Mouse (Mus musculus): ENCODE results near the gene Mapk12. TPM values are rescaled to one million over a fixed set of nuclear protein-coding genes. Genes with fewer than 3 reads are reported as not detected.

The Mapk12 gene
- total and polyA plus RNA-seq, 2 experiments from 2014 or later, result 18.9 to 55.2 TPM

GRCm38 (mm10) chr15:89173906-89174214 lies 33.4 kb upstream of the Mapk12 start:
- Histone ChIP-seq H3K4me2 (ENCODE audit: low read depth, low read length) (peak overlapping the region; percentile 93), H3K27me3 (ENCODE audit: control insufficient read depth, insufficient read depth, low read length) (no peaks in the 10 kb centered on the region), H3K27ac (ENCODE audit: low read depth) (0 out of 2 replicates have a peak overlapping the region, but pooled peaks have one; percentile 65), H3K4me1 (ENCODE audit: control insufficient read depth, insufficient read depth) (peaks cover 89% of the 10 kb centered on the region), H3K4me3 (ENCODE audit: low read depth, low read length) (peak overlapping the region; percentile 62), H3K36me3 (replicated peaks; ENCODE audit: control insufficient read depth, insufficient read depth, low read length) (no peaks in the 10 kb centered on the region), H3K9me3 (replicated peaks; ENCODE audit: control insufficient read depth, low read length) (no peaks in the 10 kb centered on the region), H3K9ac (replicated peaks; ENCODE audit: low read depth, low read length) (peak overlapping the region; percentile 64)
- ATAC-seq (ENCODE audit: insufficient read depth, low read depth) (no peak), DNase-seq (ENCODE audit: low spot score) (no peak)
- WGBS, result 4% methylated on average over 15 of the region's 15 CpGs
- TF ChIP-seq EP300 (IDR thresholded peaks at IDR 0.05; ENCODE audit: low read depth), result no peak

- Histone ChIP-seq H3K36me3 (replicated peaks; ENCODE audit: control insufficient read depth, insufficient read depth, low read length) (no peaks in the 10 kb centered on the region), H3K4me3 (ENCODE audit: low read depth, low read length) (peak overlapping the region; percentile 62), H3K4me1 (ENCODE audit: control insufficient read depth, insufficient read depth) (peaks cover 88% of the 10 kb centered on the region), H3K4me2 (ENCODE audit: low read depth, low read length) (peak overlapping the region; percentile 93), H3K27ac (ENCODE audit: low read depth) (peak overlapping the region; percentile 65), H3K9me3 (replicated peaks; ENCODE audit: control insufficient read depth, low read length) (no peaks in the 10 kb centered on the region), H3K9ac (replicated peaks; ENCODE audit: low read depth, low read length) (peak overlapping the region; percentile 64), H3K27me3 (ENCODE audit: control insufficient read depth, insufficient read depth, low read length) (no peaks in the 10 kb centered on the region)
- DNase-seq (ENCODE audit: low spot score), result no peak
- TF ChIP-seq EP300 (IDR thresholded peaks at IDR 0.05; ENCODE audit: low read depth) (no peak), CTCF (IDR thresholded peaks at IDR 0.05; ENCODE audit: low read depth) (no peak; the same call in 1 of the 2 replicates)
- 1% methylated on average over 64 of the region's 65 CpGs for WGBS
- ATAC-seq (ENCODE audit: insufficient read depth, low read depth), result no peak
Observed at GRCm38 (mm10) chr15:89173024-89173905, 32.8 kb upstream of the Mapk12 start.

- Histone ChIP-seq H3K9ac (replicated peaks; ENCODE audit: low read depth, low read length) (peak overlapping the region; percentile 64), H3K9me3 (replicated peaks; ENCODE audit: control insufficient read depth, low read length) (no peaks in the 10 kb centered on the region), H3K27me3 (ENCODE audit: control insufficient read depth, insufficient read depth, low read length) (no peaks in the 10 kb centered on the region), H3K27ac (ENCODE audit: low read depth) (peak overlapping the region; percentile 65), H3K36me3 (replicated peaks; ENCODE audit: control insufficient read depth, insufficient read depth, low read length) (peaks cover 8% of the 10 kb centered on the region), H3K4me3 (ENCODE audit: low read depth, low read length) (peak overlapping the region; percentile 62), H3K4me1 (ENCODE audit: control insufficient read depth, insufficient read depth) (peaks cover 79% of the 10 kb centered on the region), H3K4me2 (ENCODE audit: low read depth, low read length) (peak overlapping the region; percentile 93)
- ATAC-seq (ENCODE audit: insufficient read depth, low read depth) (no peak), DNase-seq (ENCODE audit: low spot score) (no peak)
- 35% methylated on average over 17 of the region's 17 CpGs for WGBS
- TF ChIP-seq EP300 (IDR thresholded peaks at IDR 0.05; ENCODE audit: low read depth) (no peak; the same call in 1 of the 2 replicates), CTCF (IDR thresholded peaks at IDR 0.05; ENCODE audit: low read depth) (no peak)
Observed at GRCm38 (mm10) chr15:89172276-89172935, 31.9 kb upstream of the Mapk12 start.

- no peak for TF ChIP-seq EP300 (IDR thresholded peaks at IDR 0.05; ENCODE audit: low read depth)
- no peak for TF ChIP-seq CTCF (IDR thresholded peaks at IDR 0.05; ENCODE audit: low read depth)
- H3K36me3 ChIP-seq (replicated peaks; ENCODE audit: control insufficient read depth, insufficient read depth, low read length), result peaks cover 17% of the 10 kb centered on the region
- no peak overlapping the region for H3K4me2 ChIP-seq (ENCODE audit: low read depth, low read length)
- peaks cover 71% of the 10 kb centered on the region for H3K4me1 ChIP-seq (ENCODE audit: control insufficient read depth, insufficient read depth)
- H3K27ac ChIP-seq (ENCODE audit: low read depth), result no peak overlapping the region
- H3K9ac ChIP-seq (replicated peaks; ENCODE audit: low read depth, low read length), result no peak overlapping the region
- 83% methylated on average over 5 of the region's 5 CpGs for WGBS
- no peaks in the 10 kb centered on the region for H3K9me3 ChIP-seq (replicated peaks; ENCODE audit: control insufficient read depth, low read length)
- DNase-seq (ENCODE audit: low spot score), result no peak
- no peak for ATAC-seq (ENCODE audit: insufficient read depth, low read depth)
- no peaks in the 10 kb centered on the region for H3K27me3 ChIP-seq (ENCODE audit: control insufficient read depth, insufficient read depth, low read length)
- H3K4me3 ChIP-seq (ENCODE audit: low read depth, low read length), result no peak overlapping the region
Observed at GRCm38 (mm10) chr15:89171526-89172051, 31.1 kb upstream of the Mapk12 start.

GRCm38 (mm10) chr15:89170102-89170501 lies 29.6 kb upstream of the Mapk12 start:
- Histone ChIP-seq H3K27me3 (ENCODE audit: control insufficient read depth, insufficient read depth, low read length) (no peaks in the 10 kb centered on the region), H3K4me2 (ENCODE audit: low read depth, low read length) (0 out of 2 replicates have a peak overlapping the region, but pooled peaks have one; percentile 19), H3K27ac (ENCODE audit: low read depth) (peak overlapping the region; percentile 92), H3K9me3 (replicated peaks; ENCODE audit: control insufficient read depth, low read length) (no peaks in the 10 kb centered on the region), H3K9ac (replicated peaks; ENCODE audit: low read depth, low read length) (no peak overlapping the region), H3K36me3 (replicated peaks; ENCODE audit: control insufficient read depth, insufficient read depth, low read length) (peaks cover 32% of the 10 kb centered on the region), H3K4me3 (ENCODE audit: low read depth, low read length) (no peak overlapping the region), H3K4me1 (ENCODE audit: control insufficient read depth, insufficient read depth) (peaks cover 56% of the 10 kb centered on the region)
- no peak for DNase-seq (ENCODE audit: low spot score)
- ATAC-seq (ENCODE audit: insufficient read depth, low read depth), result peak; percentile 24
- 11% methylated on average over 3 of the region's 3 CpGs for WGBS
- no peak for TF ChIP-seq EP300 (IDR thresholded peaks at IDR 0.05; ENCODE audit: low read depth)
- TF ChIP-seq CTCF (IDR thresholded peaks at IDR 0.05; ENCODE audit: low read depth), result no peak

Measured in heart, postnatal 0 days (tissue).